Mouse (Mus musculus) hindbrain, embryonic 13.5 days (tissue): ENCODE results near the gene Tiam2. TPM values are rescaled to one million over a fixed set of nuclear protein-coding genes. Genes with fewer than 3 reads are reported as not detected.

Source experiments
- ATAC-seq: fragments of 200-750 bp; cut with Nextera tagmentation; 2 replicates; pipeline ENCODE4 v1.8.0; 2017; ENCODE audit warnings: moderate TSS enrichment; ENCODE audit not compliant: low FRiP score
- H3K27ac ChIP-seq: fragments of 300-500 bp; sonication (generic); 2 replicates; pipeline ENCODE4 v1.5.1; 2015; ENCODE audit warnings: inconsistent platforms, mild to moderate bottlenecking, moderate library complexity
- H3K27me3 ChIP-seq: fragments of 300-500 bp; sonication (generic); 2 replicates; pipeline ENCODE4 v1.6.1; 2015; ENCODE audit warnings: mild to moderate bottlenecking, inconsistent platforms
- H3K36me3 ChIP-seq: fragments of 300-500 bp; sonication (generic); 2 replicates; pipeline ENCODE4 v1.6.1; 2015; ENCODE audit warnings: mild to moderate bottlenecking, inconsistent platforms
- H3K4me1 ChIP-seq: fragments of 300-500 bp; sonication (generic); replicated peaks from 2 replicates; pipeline ENCODE4 v1.6.1; 2015; ENCODE audit warnings: inconsistent platforms
- H3K4me2 ChIP-seq: fragments of 300-500 bp; sonication (generic); 2 replicates; pipeline ENCODE4 v1.6.1; 2015; ENCODE audit warnings: inconsistent platforms, mild to moderate bottlenecking, moderate library complexity
- H3K4me3 ChIP-seq: fragments of 300-500 bp; sonication (generic); 2 replicates; pipeline ENCODE4 v1.5.1; 2015; ENCODE audit warnings: mild to moderate bottlenecking, inconsistent platforms
- H3K9ac ChIP-seq: fragments of 300-500 bp; sonication (generic); 2 replicates; pipeline ENCODE4 v1.6.1; 2015; ENCODE audit warnings: mild to moderate bottlenecking, inconsistent platforms
- H3K9me3 ChIP-seq: fragments of 300-500 bp; sonication (generic); 2 replicates; pipeline ENCODE4 v1.6.1; 2016; ENCODE audit warnings: inconsistent platforms
- WGBS: fragments of 180-500 bp; shearing (Covaris S2); methylation state at CpG from one replicate; pipeline ENCODE4 v1.1.7; 2015; 5-methylcytosine and 5-hydroxymethylcytosine counted together
- polyA plus RNA-seq: library from polyadenylated mRNA; unstranded; fragments of >200 nt; fragmentation: Nextera tagmentation; extraction: Ambion mirVana; gene quantifications from 2 replicates; pipeline ENCODE4 v1.2.1, GENCODE M21; 2015

Gene Tiam2
- polyA plus RNA-seq, 1 experiment from 2014 or later, result 4.1 TPM

- no peaks in the 10 kb centered on the region for H3K27me3 ChIP-seq
- H3K4me1 ChIP-seq, result peaks cover 7% of the 10 kb centered on the region
- H3K9me3 ChIP-seq, result no peaks in the 10 kb centered on the region
- WGBS, result 64% methylated on average over 8 of the region's 8 CpGs
- H3K4me3 ChIP-seq, result no peak overlapping the region
- H3K4me2 ChIP-seq, result no peak overlapping the region
- no peak for ATAC-seq
- no peak overlapping the region for H3K27ac ChIP-seq
- no peaks in the 10 kb centered on the region for H3K36me3 ChIP-seq
- no peak overlapping the region for H3K9ac ChIP-seq
Measured at GRCm38 (mm10) chr17:3562405-3562804, 236.0 kb downstream of the Tiam2 start.

DNA sequence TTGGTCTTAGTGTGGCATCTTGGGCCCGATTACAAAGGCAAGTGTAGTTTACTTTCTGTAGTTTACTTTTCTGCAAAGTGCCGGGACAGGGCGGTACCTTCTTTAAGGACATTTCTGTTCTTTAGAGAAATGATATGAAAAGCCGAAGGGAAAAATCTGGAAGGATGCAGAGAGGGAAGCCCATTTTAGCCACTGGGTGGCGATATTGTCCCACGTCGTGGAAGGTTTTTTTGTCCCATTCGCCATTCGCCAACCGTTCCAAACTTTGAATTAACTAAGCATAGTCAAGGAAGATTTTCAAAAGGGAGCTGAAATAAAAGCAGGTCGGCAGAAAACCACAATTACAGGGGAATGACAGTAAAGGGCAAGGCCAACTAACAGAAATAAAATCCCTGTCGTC, 244.5 kb downstream of the Tiam2 start:
- peaks cover 2% of the 10 kb centered on the region for H3K4me1 ChIP-seq
- ATAC-seq, result no peak
- WGBS, result 5% methylated on average over 12 of the region's 12 CpGs
- no peaks in the 10 kb centered on the region for H3K36me3 ChIP-seq
- H3K27me3 ChIP-seq, result no peaks in the 10 kb centered on the region
- H3K4me3 ChIP-seq, result no peak overlapping the region
- no peaks in the 10 kb centered on the region for H3K9me3 ChIP-seq
- 0 out of 2 replicates have a peak overlapping the region, but pooled peaks have one; percentile 19 for H3K4me2 ChIP-seq
- H3K27ac ChIP-seq, result no peak overlapping the region
- no peak overlapping the region for H3K9ac ChIP-seq

Other genes with a start within 250 kb of the Tiam2 start
- 16.8 and 17.3 TPM in 2 replicates for gene Scaf8, start 211.6 kb upstream of the Tiam2 start, polyA plus RNA-seq
- 0.27 and 0.53 TPM in 2 replicates for gene Cldn20, start 206.0 kb downstream of the Tiam2 start, polyA plus RNA-seq
- 14.0 and 14.5 TPM in 2 replicates for gene Tfb1m, start 231.2 kb downstream of the Tiam2 start, polyA plus RNA-seq